Mouse (Mus musculus) G1E-ER4 (cell line): ENCODE results near the gene Sap30l. TPM values are rescaled to one million over a fixed set of nuclear protein-coding genes. Genes with fewer than 3 reads are reported as not detected.

Experiments used
- GATA1 ChIP-seq: IDR thresholded peaks from one replicate; pipeline ENCODE4 v1.8.0; 2012; ENCODE audit warnings: low read length, inconsistent platforms
- polyA plus RNA-seq: library from polyadenylated mRNA; stranded (reverse); fragments of >175 nt; gene quantifications from 2 replicates; pipeline ENCODE4 v1.2.3, GENCODE M21; 2012

The Sap30l gene
- polyA plus RNA-seq, 1 experiment = 100 TPM

GRCm38 (mm10) chr11:57786616-57787418, 14.6 kb upstream of the Sap30l start:
- TF ChIP-seq GATA1 = no peak

- no peak for TF ChIP-seq GATA1
Observed at GRCm38 (mm10) chr11:57787913-57788312, 13.5 kb upstream of the Sap30l start.

GRCm38 (mm10) chr11:57790866-57791535, 10.4 kb upstream of the Sap30l start:
- no peak for TF ChIP-seq GATA1

GRCm38 (mm10) chr11:57795086-57795485, 6.4 kb upstream of the Sap30l start:
- no peak for TF ChIP-seq GATA1

GRCm38 (mm10) chr11:57797828-57798227, 3.6 kb upstream of the Sap30l start:
- TF ChIP-seq GATA1 = no peak

GRCm38 (mm10) chr11:57799456-57799855, 2.0 kb upstream of the Sap30l start:
- TF ChIP-seq GATA1 = no peak

- TF ChIP-seq GATA1 = no peak
Observed at GRCm38 (mm10) chr11:57800266-57800951, 1.0 kb upstream of the Sap30l start.

- no peak for TF ChIP-seq GATA1
Observed at GRCm38 (mm10) chr11:57801766-57802510, 501 bp downstream of the Sap30l start.

- TF ChIP-seq GATA1 = no peak
Observed at GRCm38 (mm10) chr11:57802511-57802870, 1.1 kb downstream of the Sap30l start.

GRCm38 (mm10) chr11:57805047-57805446, 3.6 kb downstream of the Sap30l start:
- no peak for TF ChIP-seq GATA1

- no peak for TF ChIP-seq GATA1
Observed at GRCm38 (mm10) chr11:57809017-57809731, 7.7 kb downstream of the Sap30l start.

GRCm38 (mm10) chr11:57809732-57810098, 8.3 kb downstream of the Sap30l start:
- no peak for TF ChIP-seq GATA1

GRCm38 (mm10) chr11:57811006-57811405, 9.6 kb downstream of the Sap30l start:
- no peak for TF ChIP-seq GATA1

GRCm38 (mm10) chr11:57812212-57812611, 10.8 kb downstream of the Sap30l start:
- TF ChIP-seq GATA1 = peak; percentile 44

GRCm38 (mm10) chr11:57813641-57814040, 12.2 kb downstream of the Sap30l start:
- TF ChIP-seq GATA1 = no peak
